In the genomic region with DNA sequence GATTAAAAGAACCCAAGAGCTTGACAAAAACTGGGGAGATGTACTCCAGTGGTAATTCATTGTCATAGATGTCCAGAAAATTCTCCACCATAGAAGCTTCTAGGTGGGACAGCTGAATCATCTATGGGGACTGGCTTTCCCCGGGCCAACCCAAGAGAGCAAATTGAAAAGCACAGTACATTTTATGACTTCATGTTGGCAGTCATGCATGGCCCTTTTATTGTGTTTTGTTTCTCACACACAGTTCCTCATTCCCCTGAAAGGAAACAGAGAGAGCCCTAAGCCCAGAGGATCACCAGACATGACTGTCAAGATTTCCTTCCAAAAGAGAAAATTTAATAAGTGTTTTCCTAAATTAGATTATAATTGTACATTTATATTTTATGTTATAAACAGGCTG, we compare ENCODE assay signal across 19 mouse cellular contexts.
DNase-seq lines count a peak whose midpoint lies in the region; ATAC-seq and TF ChIP-seq lines count a peak whose summit lies in the region.
"Had no signal": no experiment of that assay in that cellular context is flagged by ENCODE, and none has a peak within 500 bp of the region (broad histone marks: within the 10 kb centered on the region; RNA-seq: fewer than 3 reads in every experiment).

No protein-coding gene starts in this region.

- ATAC-seq in midbrain, embryonic 11.5 days (ENCODE audit: low FRiP score), result no peak
- no peak for ATAC-seq in Patski
- ATAC-seq in forebrain, embryonic 11.5 days (replicated peaks; ENCODE audit: low FRiP score), result no peak
- ATAC-seq: forebrain, embryonic 14.5 days had no signal

- no peak overlapping the region for H3K4me2 ChIP-seq in midbrain, embryonic 11.5 days
- H3K4me2 ChIP-seq in forebrain, embryonic 11.5 days (ENCODE audit: low read depth, low read length, severe bottlenecking), result no peak overlapping the region
- H3K4me2 ChIP-seq: embryonic facial prominence, embryonic 13.5 days; heart, embryonic 13.5 days; hindbrain, embryonic 15.5 days had no signal

- in situ Hi-C loops in Patski (cut with MboI; ENCODE audit: low pct_unique_long_range_greater_than_20kb), result no loop called here

- no peak overlapping the region for H3K9ac ChIP-seq in midbrain, embryonic 11.5 days (ENCODE audit: low read length)
- no peak overlapping the region for H3K9ac ChIP-seq in forebrain, embryonic 11.5 days (ENCODE audit: low read length)
- H3K9ac ChIP-seq: embryonic facial prominence, embryonic 13.5 days; heart, embryonic 13.5 days; hindbrain, embryonic 15.5 days had no signal

- peak; percentile 2 for DNase-seq in midbrain, embryonic 11.5 days (ENCODE audit: low spot score, missing footprints)
- DNase-seq in midbrain, embryonic 10.5 days (ENCODE audit: low spot score), result no peak
- DNase-seq in A20 (ENCODE audit: low read depth, low spot score) (peak; percentile 61), Patski (ENCODE audit: low read depth, low spot score) (peak; percentile 17)
- DNase-seq in skeletal muscle tissue, adult 2 months (ENCODE audit: low read depth, low spot score), result peak; percentile 10
- DNase-seq in forebrain, embryonic 11.5 days (ENCODE audit: low spot score), result no peak
- DNase-seq in ovary, adult 18-20 months (ENCODE audit: low spot score), result no peak
- DNase-seq: adrenal gland, postnatal 14 days; cerebellum, adult 11-12 months; cerebellum, adult 9-10 months; cerebellum, postnatal 36 days; gastrocnemius, adult 2 months; gastrocnemius, postnatal 25 days; heart, postnatal 36 days had no signal

- CTCF ChIA-PET in Patski (lab: Charles Lee), result interaction anchor here (1.7 kb wide), 1 partner anchor 10 kb away, joined by 4 read pairs; no protein-coding TSS in a partner anchor

- no peaks in the 10 kb centered on the region for H3K27me3 ChIP-seq in midbrain, embryonic 11.5 days (ENCODE audit: control insufficient read depth, insufficient read depth, low read length)
- H3K27me3 ChIP-seq in midbrain, embryonic 10.5 days (ENCODE audit: low read depth, poor library complexity, severe bottlenecking), result no peaks in the 10 kb centered on the region
- H3K27me3 ChIP-seq in Patski, result no peaks in the 10 kb centered on the region
- no peaks in the 10 kb centered on the region for H3K27me3 ChIP-seq in forebrain, embryonic 11.5 days (ENCODE audit: control insufficient read depth, insufficient read depth, low read length)
- H3K27me3 ChIP-seq: embryonic facial prominence, embryonic 13.5 days; heart, embryonic 13.5 days; hindbrain, embryonic 15.5 days had no signal

- no peaks in the 10 kb centered on the region for H3K9me3 ChIP-seq in midbrain, embryonic 11.5 days (ENCODE audit: control insufficient read depth, low read length)
- H3K9me3 ChIP-seq in midbrain, embryonic 10.5 days (replicated peaks), result no peaks in the 10 kb centered on the region
- H3K9me3 ChIP-seq in forebrain, embryonic 11.5 days (ENCODE audit: control insufficient read depth, low read length), result no peaks in the 10 kb centered on the region
- H3K9me3 ChIP-seq: embryonic facial prominence, embryonic 13.5 days; G1E; heart, embryonic 13.5 days; hindbrain, embryonic 15.5 days had no signal

- no peak for TF ChIP-seq CTCF in Patski (IDR thresholded peaks at IDR 0.05)

- WGBS in midbrain, embryonic 11.5 days, result 88% methylated on average over 1 of the region's 1 CpGs
- WGBS in midbrain, embryonic 10.5 days, result 93% methylated on average over 1 of the region's 1 CpGs
- WGBS in forebrain, embryonic 11.5 days, result 87% methylated on average over 1 of the region's 1 CpGs

- POLR2A ChIA-PET in Patski (lab: Charles Lee), result no interaction called here

- no peak overlapping the region for H3K27ac ChIP-seq in midbrain, embryonic 11.5 days (ENCODE audit: low read depth, low read length)
- no peak overlapping the region for H3K27ac ChIP-seq in midbrain, embryonic 10.5 days (replicated peaks)
- H3K27ac ChIP-seq in forebrain, embryonic 11.5 days (ENCODE audit: low read depth, low read length), result no peak overlapping the region
- H3K27ac ChIP-seq: embryonic facial prominence, embryonic 13.5 days; gastrocnemius, adult 2 months; heart, embryonic 13.5 days; hindbrain, embryonic 15.5 days had no signal

- H3K4me1 ChIP-seq in midbrain, embryonic 11.5 days (ENCODE audit: control insufficient read depth, insufficient read depth, low read length), result no peaks in the 10 kb centered on the region
- H3K4me1 ChIP-seq in midbrain, embryonic 10.5 days, result peaks cover 3% of the 10 kb centered on the region
- no peaks in the 10 kb centered on the region; the same call in 1 of the 2 replicates for H3K4me1 ChIP-seq in forebrain, embryonic 11.5 days (replicated peaks; ENCODE audit: control insufficient read depth, insufficient read depth, low read length)
- H3K4me1 ChIP-seq: hindbrain, embryonic 15.5 days had no signal

- no peak overlapping the region for H3K4me3 ChIP-seq in midbrain, embryonic 11.5 days (ENCODE audit: low read depth, low read length)
- no peak overlapping the region for H3K4me3 ChIP-seq in midbrain, embryonic 10.5 days
- H3K4me3 ChIP-seq in forebrain, embryonic 11.5 days (ENCODE audit: low read depth, low read length), result no peak overlapping the region
- H3K4me3 ChIP-seq: embryonic facial prominence, embryonic 13.5 days; gastrocnemius, adult 2 months; heart, embryonic 13.5 days; hindbrain, embryonic 15.5 days had no signal

- H3K36me3 ChIP-seq in midbrain, embryonic 11.5 days (ENCODE audit: control insufficient read depth, insufficient read depth, low read length), result no peaks in the 10 kb centered on the region
- H3K36me3 ChIP-seq in midbrain, embryonic 10.5 days, result no peaks in the 10 kb centered on the region
- H3K36me3 ChIP-seq in forebrain, embryonic 11.5 days (ENCODE audit: control insufficient read depth, insufficient read depth, low read length), result no peaks in the 10 kb centered on the region
- H3K36me3 ChIP-seq: embryonic facial prominence, embryonic 13.5 days; G1E; heart, embryonic 13.5 days; hindbrain, embryonic 15.5 days had no signal

Comparison
In these comparisons a context has a peak if more than half of its experiments do, and no peak if none do; other contexts are left out.
1. DNase-seq: peak in midbrain, embryonic 11.5 days (single experiment), A20 (single experiment), Patski (single experiment) and skeletal muscle tissue, adult 2 months (single experiment); none in midbrain, embryonic 10.5 days (single experiment), forebrain, embryonic 11.5 days (single experiment) and ovary, adult 18-20 months (single experiment).